Comparison of ENCODE assay signal across 8 mouse cellular contexts in the genomic region with DNA sequence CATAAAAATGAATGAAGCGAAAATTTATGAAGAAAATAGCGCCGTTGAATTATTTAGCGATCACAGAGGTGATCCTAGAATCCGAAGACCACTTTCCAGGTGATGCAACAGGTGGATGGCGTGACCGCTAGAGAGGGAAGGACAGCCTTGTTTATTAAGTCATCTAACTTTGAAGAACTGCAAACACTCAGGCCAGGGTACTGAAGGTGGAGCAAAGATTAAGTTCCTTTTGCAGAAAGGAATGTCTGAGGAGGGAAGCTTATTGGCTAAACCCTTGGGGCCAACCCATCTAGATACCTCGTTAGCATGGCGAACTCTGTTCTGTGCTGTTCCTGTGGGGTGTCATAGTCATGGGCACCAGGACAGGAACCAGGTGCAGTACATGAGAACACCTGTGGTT. TPM values are rescaled to one million over a fixed set of nuclear protein-coding genes. Genes with fewer than 3 reads are reported as not detected.
DNase-seq lines count a peak whose midpoint lies in the region; ATAC-seq and TF ChIP-seq lines count a peak whose summit lies in the region.

No protein-coding gene starts in this region.

- 60% methylated on average over 9 of the region's 9 CpGs for WGBS in kidney, postnatal 0 days
- 72% methylated on average over 9 of the region's 9 CpGs for WGBS in midbrain, embryonic 11.5 days

- H3K9me3 ChIP-seq in megakaryocyte, embryonic 14.5 days, result peaks cover 14% of the 10 kb centered on the region
- H3K9me3 ChIP-seq in kidney, postnatal 0 days (replicated peaks; ENCODE audit: low read length), result no peaks in the 10 kb centered on the region
- H3K9me3 ChIP-seq in midbrain, embryonic 11.5 days (ENCODE audit: control insufficient read depth, low read length), result no peaks in the 10 kb centered on the region

- H3K9ac ChIP-seq in kidney, postnatal 0 days (ENCODE audit: low read depth, low read length), result no peak overlapping the region
- no peak overlapping the region for H3K9ac ChIP-seq in midbrain, embryonic 11.5 days (ENCODE audit: low read length)

- ATAC-seq in megakaryocyte, adult 5-6 weeks (ENCODE audit: poor library complexity, severe bottlenecking), result no peak
- ATAC-seq in kidney, postnatal 0 days (replicated peaks; ENCODE audit: low FRiP score, low read depth), result no peak
- ATAC-seq in midbrain, embryonic 11.5 days (ENCODE audit: low FRiP score), result no peak
- no peak for ATAC-seq in erythroblast, adult 5-6 weeks (replicated peaks; ENCODE audit: low FRiP score, poor library complexity, severe bottlenecking)

- no peaks in the 10 kb centered on the region for H3K36me3 ChIP-seq in megakaryocyte, embryonic 14.5 days (replicated peaks; ENCODE audit: low read length)
- H3K36me3 ChIP-seq in kidney, postnatal 0 days (ENCODE audit: insufficient read depth, low read length), result no peaks in the 10 kb centered on the region
- no peaks in the 10 kb centered on the region for H3K36me3 ChIP-seq in midbrain, embryonic 11.5 days (ENCODE audit: control insufficient read depth, insufficient read depth, low read length)

- TF ChIP-seq POLR2A in embryonic fibroblast, embryonic 13.5 days (IDR thresholded peaks at IDR 0.05; ENCODE audit: low read depth, low read length), result no peak

- H3K4me3 ChIP-seq in megakaryocyte, embryonic 14.5 days (replicated peaks), result peak overlapping the region; percentile 42
- H3K4me3 ChIP-seq in embryonic fibroblast, embryonic 13.5 days (ENCODE audit: insufficient read depth, low read length), result peak overlapping the region; percentile 4; the same call in 1 of the 2 replicates
- H3K4me3 ChIP-seq in kidney, postnatal 0 days (replicated peaks; ENCODE audit: low read depth, low read length), result no peak overlapping the region
- H3K4me3 ChIP-seq in midbrain, embryonic 11.5 days (ENCODE audit: low read depth, low read length), result no peak overlapping the region

- H3K4me2 ChIP-seq in kidney, postnatal 0 days (ENCODE audit: low read length), result peak overlapping the region; percentile 27; the same call in 1 of the 2 replicates
- H3K4me2 ChIP-seq in midbrain, embryonic 11.5 days, result peak overlapping the region; percentile 30; the same call in 1 of the 2 replicates

- no peaks in the 10 kb centered on the region for H3K27me3 ChIP-seq in megakaryocyte, embryonic 14.5 days (replicated peaks)
- no peaks in the 10 kb centered on the region for H3K27me3 ChIP-seq in kidney, postnatal 0 days (ENCODE audit: insufficient read depth, low read length)
- no peaks in the 10 kb centered on the region for H3K27me3 ChIP-seq in midbrain, embryonic 11.5 days (ENCODE audit: control insufficient read depth, insufficient read depth, low read length)

- TF ChIP-seq CTCF in embryonic fibroblast, embryonic 13.5 days (IDR thresholded peaks at IDR 0.05; ENCODE audit: borderline replicate concordance, insufficient read depth, low read length), result no peak
- no peak for TF ChIP-seq CTCF in kidney, postnatal 0 days (IDR thresholded peaks at IDR 0.05; ENCODE audit: low read depth)

- peak; percentile 10 for DNase-seq in kidney, postnatal 0 days (ENCODE audit: low spot score)
- DNase-seq in midbrain, embryonic 11.5 days (ENCODE audit: low spot score, missing footprints), result peak; percentile 85
- no peak for DNase-seq in left cerebral cortex, adult 11 months (ENCODE audit: low spot score)
- no peak for DNase-seq in spleen, postnatal 4 days (ENCODE audit: low spot score in 2 of 2)

- H3K27ac ChIP-seq in embryonic fibroblast, embryonic 13.5 days (ENCODE audit: insufficient read depth, low read length), result no peak overlapping the region
- H3K27ac ChIP-seq in kidney, postnatal 0 days, result no peak overlapping the region
- H3K27ac ChIP-seq in midbrain, embryonic 11.5 days (ENCODE audit: low read depth, low read length), result no peak overlapping the region

- peaks cover 13% of the 10 kb centered on the region for H3K4me1 ChIP-seq in megakaryocyte, embryonic 14.5 days
- no peaks in the 10 kb centered on the region for H3K4me1 ChIP-seq in embryonic fibroblast, embryonic 13.5 days (ENCODE audit: control insufficient read depth, insufficient read depth, low read length)
- no peaks in the 10 kb centered on the region for H3K4me1 ChIP-seq in kidney, postnatal 0 days (replicated peaks; ENCODE audit: insufficient read depth, low read length)
- no peaks in the 10 kb centered on the region for H3K4me1 ChIP-seq in midbrain, embryonic 11.5 days (ENCODE audit: control insufficient read depth, insufficient read depth, low read length)

RNA-seq across cellular contexts. Expression of a gene that starts 1.0 kb away (rescaled TPM):
- not detected in 2 replicates for polyA plus RNA-seq in megakaryocyte, embryonic 14.5 days (2012; ENCODE audit: insufficient read depth, low replicate concordance)
- total RNA-seq in megakaryocyte, adult 5-6 weeks (2015), result not detected in 2 replicates
- not detected in 2 replicates for total RNA-seq in megakaryocyte, adult 5-6 weeks (2017)
- polyA plus RNA-seq in embryonic fibroblast, embryonic 13.5 days (2011; ENCODE audit: insufficient read length, low read depth, missing spikeins), result 0.33 and 0.60 TPM in 2 replicates
- polyA plus RNA-seq in kidney, postnatal 0 days (2015; fragmentation: Nextera tagmentation; extraction: Ambion mirVana), result 0.66 and 0.69 TPM in 2 replicates
- polyA plus RNA-seq in midbrain, embryonic 11.5 days (2014; fragmentation: Nextera tagmentation; extraction: Ambion mirVana), result 0.08 and 0.10 TPM in 2 replicates
- not detected in 2 replicates for total RNA-seq in erythroblast, adult 5-6 weeks (2015; ENCODE audit: low replicate concordance)
- not detected in 2 replicates for total RNA-seq in erythroblast, adult 5-6 weeks (2017; ENCODE audit: low replicate concordance)

Comparison
In these comparisons a context has a peak if more than half of its experiments do, and no peak if none do; other contexts are left out.
1. H3K4me3 ChIP-seq: peak in megakaryocyte, embryonic 14.5 days (single experiment) and embryonic fibroblast, embryonic 13.5 days (single experiment); none in kidney, postnatal 0 days (single experiment) and midbrain, embryonic 11.5 days (single experiment).
2. DNase-seq: peak in kidney, postnatal 0 days (single experiment) and midbrain, embryonic 11.5 days (single experiment); none in left cerebral cortex, adult 11 months (single experiment) and spleen, postnatal 4 days (0 of 2).